Mouse (Mus musculus) ZHBTc4 (cell line): ENCODE measurements at regions not wholly inside any gene's neighbourhood (a gene's known extent, or its start where the extent isn't known, plus 50 kb on each side); places are given as distances from the start of the nearest gene placed in this dataset.

ENCODE experiments used
- DNase-seq: peaks from one replicate; pipeline ENCODE4 v3.0.0-alpha.2; 2011; ENCODE audit warnings: low read depth, low spot score

- no peak for DNase-seq
Observed at GRCm38 (mm10) chr10:118049330-118049729, 92.3 kb upstream of the Mdm1 start.

- no peak for DNase-seq
Observed at GRCm38 (mm10) chr10:118050152-118050641, 91.4 kb upstream of the Mdm1 start.

GRCm38 (mm10) chr10:118052042-118052441 lies 89.6 kb upstream of the Mdm1 start:
- peak; percentile 9 for DNase-seq

- peak; percentile 71 for DNase-seq
Observed at GRCm38 (mm10) chr10:118052477-118052876, 89.1 kb upstream of the Mdm1 start.

- no peak for DNase-seq
Observed at GRCm38 (mm10) chr10:118053037-118053436, 88.6 kb upstream of the Mdm1 start.

- DNase-seq, result no peak
Observed at GRCm38 (mm10) chr10:118056789-118057271, 84.8 kb upstream of the Mdm1 start.

- DNase-seq, result no peak
Observed at GRCm38 (mm10) chr10:118057516-118057915, 84.1 kb upstream of the Mdm1 start.

GRCm38 (mm10) chr10:118064816-118065216 lies 76.8 kb upstream of the Mdm1 start:
- DNase-seq, result no peak

- DNase-seq, result peak; percentile 53
Observed at GRCm38 (mm10) chr10:118076341-118076740, 65.3 kb upstream of the Mdm1 start.

GRCm38 (mm10) chr10:118081636-118082166 lies 59.9 kb upstream of the Mdm1 start:
- DNase-seq, result no peak

GRCm38 (mm10) chr10:118083035-118083720 lies 58.4 kb upstream of the Mdm1 start:
- no peak for DNase-seq

GRCm38 (mm10) chr10:118083721-118084075 lies 57.9 kb upstream of the Mdm1 start:
- no peak for DNase-seq

- DNase-seq, result no peak
Observed at GRCm38 (mm10) chr10:118085046-118085983, 56.3 kb upstream of the Mdm1 start.

GRCm38 (mm10) chr10:118087570-118088340 lies 53.9 kb upstream of the Mdm1 start:
- DNase-seq, result no peak

GRCm38 (mm10) chr10:118088499-118088898 lies 53.1 kb upstream of the Mdm1 start:
- no peak for DNase-seq

GRCm38 (mm10) chr10:118089879-118090278 lies 51.7 kb upstream of the Mdm1 start:
- no peak for DNase-seq

- no peak for DNase-seq
Observed at GRCm38 (mm10) chr10:118091476-118091875, 50.1 kb upstream of the Mdm1 start.
